Mouse (Mus musculus) limb, embryonic 11.5 days (tissue): ENCODE data around the gene Fam169b. TPM values are rescaled to one million over a fixed set of nuclear protein-coding genes. Genes with fewer than 3 reads are reported as not detected.

Experiments
- ATAC-seq: fragments of 200-750 bp; cut with Nextera tagmentation; 2 replicates; pipeline ENCODE4 v1.8.0; 2017; ENCODE audit warnings: low read depth; ENCODE audit not compliant: insufficient number of reproducible peaks, low FRiP score, low TSS enrichment
- DNase-seq: peaks from one replicate; pipeline ENCODE4 v3.0.0-alpha.2; 2015; ENCODE audit warnings: low spot score
- H3K27ac ChIP-seq: fragments of 300-500 bp; sonication (generic); replicated peaks from 2 replicates; pipeline ENCODE4 v1.5.1; 2014; ENCODE audit warnings: low read depth, mild to moderate bottlenecking, low read length
- H3K27me3 ChIP-seq: fragments of 300-500 bp; sonication (generic); 2 replicates; pipeline ENCODE4 v1.6.1; 2014; ENCODE audit warnings: mild to moderate bottlenecking, low read length, mixed read lengths; ENCODE audit not compliant: control insufficient read depth, insufficient read depth
- H3K36me3 ChIP-seq: fragments of 300-500 bp; sonication (generic); 2 replicates; pipeline ENCODE4 v1.6.1; 2014; ENCODE audit warnings: mild to moderate bottlenecking, low read length, moderate library complexity, mixed read lengths; ENCODE audit not compliant: control insufficient read depth, insufficient read depth
- H3K4me1 ChIP-seq: fragments of 300-500 bp; sonication (generic); 2 replicates; pipeline ENCODE4 v1.6.1; 2014; ENCODE audit warnings: low read length, mixed read lengths; ENCODE audit not compliant: control insufficient read depth, insufficient read depth
- H3K4me2 ChIP-seq: fragments of 300-500 bp; sonication (generic); 2 replicates; pipeline ENCODE4 v1.6.1; 2014; ENCODE audit warnings: low read depth, mild to moderate bottlenecking, moderate library complexity; ENCODE audit not compliant: severe bottlenecking
- H3K4me3 ChIP-seq: fragments of 300-500 bp; sonication (generic); 2 replicates; pipeline ENCODE4 v1.5.1; 2014; ENCODE audit warnings: low read depth, low read length
- H3K9ac ChIP-seq: fragments of 300-500 bp; sonication (generic); 2 replicates; pipeline ENCODE4 v1.6.1; 2014; ENCODE audit warnings: mild to moderate bottlenecking, low read length
- H3K9me3 ChIP-seq: fragments of 300-500 bp; sonication (generic); 2 replicates; pipeline ENCODE4 v1.6.1; 2016; ENCODE audit warnings: low read length; ENCODE audit not compliant: control insufficient read depth
- WGBS: fragments of 180-500 bp; shearing (Covaris S2); extraction: QIAGEN DNeasy Blood & Tissue Kit; methylation state at CpG from one replicate; pipeline ENCODE4 v1.1.7; 2014; 5-methylcytosine and 5-hydroxymethylcytosine counted together
- polyA plus RNA-seq: library from polyadenylated mRNA; unstranded; fragments of >200 nt; fragmentation: Nextera tagmentation; extraction: Ambion mirVana; gene quantifications from 2 replicates; pipeline ENCODE4 v1.2.1, GENCODE M21; 2014

The Fam169b gene
- polyA plus RNA-seq, 1 experiment from 2014 or later: 2.0 TPM

GRCm38 (mm10) chr7:68345963-68346362 is 72.3 kb downstream of the Fam169b start:
- H3K4me1 ChIP-seq: no peaks in the 10 kb centered on the region
- WGBS: 82% methylated on average over 10 of the region's 10 CpGs
- H3K9me3 ChIP-seq: no peaks in the 10 kb centered on the region
- ATAC-seq: no peak
- H3K9ac ChIP-seq: no peak overlapping the region
- H3K4me2 ChIP-seq: no peak overlapping the region
- no peaks in the 10 kb centered on the region for H3K27me3 ChIP-seq
- DNase-seq: no peak
- H3K27ac ChIP-seq: no peak overlapping the region
- no peaks in the 10 kb centered on the region for H3K36me3 ChIP-seq
- H3K4me3 ChIP-seq: no peak overlapping the region

GRCm38 (mm10) chr7:68355325-68356076 is 81.9 kb downstream of the Fam169b start:
- H3K4me2 ChIP-seq: no peak overlapping the region
- WGBS: 40% methylated on average over 11 of the region's 11 CpGs
- H3K36me3 ChIP-seq: no peaks in the 10 kb centered on the region
- H3K9ac ChIP-seq: no peak overlapping the region
- H3K27me3 ChIP-seq: no peaks in the 10 kb centered on the region
- peaks cover 18% of the 10 kb centered on the region for H3K4me1 ChIP-seq
- no peaks in the 10 kb centered on the region for H3K9me3 ChIP-seq
- H3K4me3 ChIP-seq: no peak overlapping the region
- peak; percentile 50 for DNase-seq
- no peak overlapping the region for H3K27ac ChIP-seq
- ATAC-seq: 0 out of 2 replicates have a peak, but pooled peaks have one; percentile 29

- DNase-seq: peak; percentile 82
- no peak for ATAC-seq
- WGBS: 15% methylated on average over 7 of the region's 7 CpGs
- Histone ChIP-seq H3K27ac (no peak overlapping the region; the same call in 1 of the 2 replicates), H3K27me3 (no peaks in the 10 kb centered on the region), H3K9ac (no peak overlapping the region), H3K4me1 (peaks cover 18% of the 10 kb centered on the region), H3K4me3 (no peak overlapping the region), H3K36me3 (no peaks in the 10 kb centered on the region), H3K4me2 (no peak overlapping the region), H3K9me3 (no peaks in the 10 kb centered on the region)
These were observed 83.8 kb downstream of the Fam169b start for GRCm38 (mm10) chr7:68357407-68357806.

GRCm38 (mm10) chr7:68362609-68363008 is 89.0 kb downstream of the Fam169b start:
- 68% methylated on average over 7 of the region's 7 CpGs for WGBS
- H3K9me3 ChIP-seq: no peaks in the 10 kb centered on the region; the same call in 1 of the 2 replicates
- no peaks in the 10 kb centered on the region for H3K27me3 ChIP-seq
- ATAC-seq (no peak), DNase-seq (no peak)
- H3K4me1 ChIP-seq: no peaks in the 10 kb centered on the region
- no peak overlapping the region for H3K27ac ChIP-seq
- no peak overlapping the region for H3K4me3 ChIP-seq
- H3K36me3 ChIP-seq: no peaks in the 10 kb centered on the region
- H3K4me2 ChIP-seq: no peak overlapping the region
- no peak overlapping the region for H3K9ac ChIP-seq

GRCm38 (mm10) chr7:68365711-68366110 is 92.1 kb downstream of the Fam169b start:
- Histone ChIP-seq H3K4me3 (no peak overlapping the region), H3K27ac (no peak overlapping the region), H3K9ac (no peak overlapping the region), H3K36me3 (no peaks in the 10 kb centered on the region), H3K27me3 (peaks cover under 1% of the 10 kb centered on the region; the same call in 1 of the 2 replicates), H3K4me1 (no peaks in the 10 kb centered on the region), H3K4me2 (no peak overlapping the region), H3K9me3 (no peaks in the 10 kb centered on the region; the same call in 1 of the 2 replicates)
- DNase-seq: no peak
- ATAC-seq: no peak
- WGBS: 87% methylated on average over 9 of the region's 9 CpGs

- WGBS: 84% methylated on average over 12 of the region's 12 CpGs
These were observed 95.3 kb downstream of the Fam169b start for GRCm38 (mm10) chr7:68368948-68369347.

GRCm38 (mm10) chr7:68369694-68370093 is 96.1 kb downstream of the Fam169b start:
- no peak overlapping the region for H3K27ac ChIP-seq
- 1% methylated on average over 12 of the region's 13 CpGs for WGBS
- H3K27me3 ChIP-seq: peaks cover 14% of the 10 kb centered on the region
- H3K36me3 ChIP-seq: no peaks in the 10 kb centered on the region
- H3K4me2 ChIP-seq: peak overlapping the region; percentile 35
- no peaks in the 10 kb centered on the region for H3K4me1 ChIP-seq
- no peak overlapping the region for H3K9ac ChIP-seq
- ATAC-seq (0 out of 2 replicates have a peak, but pooled peaks have one; percentile 23), DNase-seq (peak; percentile 96)
- no peaks in the 10 kb centered on the region; the same call in 1 of the 2 replicates for H3K9me3 ChIP-seq
- no peak overlapping the region for H3K4me3 ChIP-seq

More at GRCm38 (mm10) chr7:68368948-68369347, 95.3 kb downstream of the Fam169b start:
- Histone ChIP-seq H3K9ac (no peak overlapping the region), H3K27me3 (peaks cover 14% of the 10 kb centered on the region), H3K27ac (no peak overlapping the region), H3K36me3 (no peaks in the 10 kb centered on the region), H3K9me3 (no peaks in the 10 kb centered on the region; the same call in 1 of the 2 replicates), H3K4me1 (no peaks in the 10 kb centered on the region), H3K4me2 (no peak overlapping the region), H3K4me3 (no peak overlapping the region)
- ATAC-seq (no peak), DNase-seq (no peak)

- no peak overlapping the region; the same call in 1 of the 2 replicates for H3K27ac ChIP-seq
- peaks cover 4% of the 10 kb centered on the region; the same call in 1 of the 2 replicates for H3K4me1 ChIP-seq
- no peaks in the 10 kb centered on the region for H3K9me3 ChIP-seq
- no peak; the same call in 1 of the 2 replicates for ATAC-seq
- 17% methylated on average over 16 of the region's 16 CpGs for WGBS
- no peak overlapping the region for H3K9ac ChIP-seq
- H3K36me3 ChIP-seq: no peaks in the 10 kb centered on the region
- H3K27me3 ChIP-seq: peaks cover 14% of the 10 kb centered on the region
- peak; percentile 94 for DNase-seq
- peak overlapping the region; percentile 25; the same call in 1 of the 2 replicates for H3K4me2 ChIP-seq
- no peak overlapping the region for H3K4me3 ChIP-seq
These were observed 100.6 kb downstream of the Fam169b start for GRCm38 (mm10) chr7:68374109-68374857.
